Mouse (Mus musculus): ENCODE measurements around the gene Vmn1r191.
"Not testable (repeated sequence)": the region's sequence is repeated elsewhere in the genome, so short reads cannot be mapped to it uniquely, and the experiment has no call there.

Vmn1r191 gene

GRCm38 (mm10) chr13:22183869-22184268 is at the start of gene Vmn1r191:
Vmn1r191 (minus strand) TSS chr13:22183969.
- DNase-seq = no peak

GRCm38 (mm10) chr13:22223060-22223459 is 39.3 kb upstream of the Vmn1r191 start, which contains the start of gene Vmn1r193:
Vmn1r193 (minus strand) TSS chr13:22223160.
- DNase-seq = not testable (repeated sequence)

DNA sequence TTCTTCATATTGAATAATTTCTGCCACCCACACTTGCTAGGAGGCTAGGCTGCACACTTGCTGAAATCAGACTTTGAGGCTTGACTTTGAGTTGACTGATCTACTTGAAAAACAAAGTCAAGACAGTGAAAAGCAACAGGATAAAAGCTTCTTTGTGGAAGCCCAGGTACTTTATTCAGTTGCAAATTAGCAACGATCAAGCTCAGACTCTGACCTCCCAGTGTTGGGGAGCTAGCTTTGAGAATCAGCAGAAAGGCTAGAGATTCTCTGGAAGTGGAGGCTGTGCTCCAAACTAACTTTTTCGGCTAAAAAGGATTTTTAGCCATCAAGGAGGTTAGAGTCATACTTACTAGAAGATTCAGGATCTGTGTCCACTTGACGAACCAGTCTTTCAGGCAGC is 9.0 kb upstream of the Vmn1r191 start:
- DNase-seq = not testable (repeated sequence)

DNA sequence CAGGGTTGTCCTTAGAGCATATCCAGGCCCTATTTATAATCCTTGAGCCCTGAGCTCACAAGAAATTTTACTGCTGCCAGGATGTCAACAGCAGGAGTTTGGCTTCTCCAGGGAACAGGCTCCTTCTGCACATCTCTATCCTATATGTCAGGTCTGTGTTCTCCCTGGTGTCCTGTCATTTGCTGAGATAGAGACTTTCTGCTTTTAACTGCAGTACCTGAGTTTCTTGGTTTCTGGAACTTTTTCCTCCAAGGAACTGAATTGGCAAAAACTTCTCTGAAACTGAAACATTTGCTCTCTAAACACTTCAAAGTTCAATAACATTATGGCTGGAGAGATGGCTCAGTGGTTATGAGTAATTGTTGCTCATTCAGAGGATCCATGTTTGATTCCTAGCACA is 7.3 kb upstream of the Vmn1r191 start, which contains the start of gene Vmn1r192:
TSS of gene Vmn1r192 (minus strand) at position 101 of the 400 bp plus-strand sequence.
- DNase-seq = no peak

- DNase-seq = no peak
Observed at GRCm38 (mm10) chr13:22190385-22190784, 6.6 kb upstream of the Vmn1r191 start.

GRCm38 (mm10) chr13:22189313-22189712 is 5.5 kb upstream of the Vmn1r191 start:
- no peak for DNase-seq

- DNase-seq = no peak
Observed at GRCm38 (mm10) chr13:22168416-22168815, 15.4 kb downstream of the Vmn1r191 start.

GRCm38 (mm10) chr13:22136495-22137293 is 47.1 kb downstream of the Vmn1r191 start:
- not testable (repeated sequence) for DNase-seq

All from cerebellum, postnatal 36 days (tissue).